Mouse (Mus musculus): ENCODE data around the gene Pgrmc2. TPM values are rescaled to one million over a fixed set of nuclear protein-coding genes. Genes with fewer than 3 reads are reported as not detected.

Pgrmc2 gene
- polyA plus RNA-seq (2015; fragmentation: Nextera tagmentation; extraction: Ambion mirVana), result 26.7 and 30.3 TPM in 2 replicates

DNA sequence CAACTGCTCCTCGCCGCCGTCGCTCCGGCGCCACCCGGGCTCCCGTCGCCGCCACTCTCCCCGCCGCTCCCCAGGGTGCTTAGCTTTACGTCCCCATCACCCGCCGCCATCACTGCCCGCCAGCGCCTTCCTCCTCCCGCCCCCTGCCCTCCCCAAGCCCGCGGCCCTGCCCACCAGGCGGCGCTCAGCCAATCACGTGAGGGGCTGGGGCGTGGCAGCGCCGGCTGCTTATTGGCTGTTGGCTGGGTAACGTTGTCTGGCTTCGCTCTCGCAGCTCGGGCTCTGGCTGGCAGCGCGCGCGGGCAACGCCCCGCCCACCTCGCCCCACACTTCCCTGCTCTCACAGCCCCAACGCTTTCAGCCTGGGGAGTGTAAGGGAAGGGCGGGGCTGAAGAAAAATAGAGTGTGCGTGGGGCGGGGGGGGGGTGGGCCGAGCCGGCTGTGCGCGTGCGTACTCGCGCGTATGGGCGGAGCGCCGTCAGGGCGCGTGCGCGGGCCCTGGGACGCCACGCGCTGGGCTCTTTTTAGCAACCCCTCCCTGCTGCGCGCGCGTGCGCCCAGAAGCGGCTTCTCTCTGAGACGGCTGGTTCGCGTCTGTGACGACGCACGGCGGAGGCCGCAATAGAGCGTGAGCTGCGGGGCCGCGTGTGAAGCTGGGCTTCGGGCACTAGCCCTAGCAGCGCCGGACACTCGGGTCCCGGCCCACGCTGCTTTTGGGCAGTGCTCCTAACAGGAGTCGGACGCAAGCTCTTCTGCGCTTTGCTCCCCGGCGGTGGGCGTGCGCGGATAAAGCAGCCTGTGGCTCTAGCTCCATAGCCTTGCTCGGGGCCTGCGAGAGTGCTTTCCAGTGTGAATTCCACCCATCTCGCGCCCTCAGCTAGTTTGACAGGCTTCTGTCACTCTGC lies at the start of gene Pgrmc2:
Pgrmc2 (minus strand) TSS at position 162 of the 905 bp plus-strand sequence.
- Histone ChIP-seq H3K4me2 (peak within 1 kb of the TSS; percentile 85), H3K27me3 (replicated peaks) (no peaks in the 10 kb centered on the region), H3K4me3 (peak within 1 kb of the TSS; percentile 96), H3K9ac (peak within 1 kb of the TSS; percentile 84), H3K27ac (peak within 1 kb of the TSS; percentile 95), H3K36me3 (replicated peaks) (no peaks in the 10 kb centered on the region), H3K9me3 (no peaks in the 10 kb centered on the region), H3K4me1 (peaks cover 23% of the 10 kb centered on the region)
- peak; percentile 99 for ATAC-seq (replicated peaks)
- WGBS, result under 1% methylated on average over 95 of the region's 95 CpGs

DNA sequence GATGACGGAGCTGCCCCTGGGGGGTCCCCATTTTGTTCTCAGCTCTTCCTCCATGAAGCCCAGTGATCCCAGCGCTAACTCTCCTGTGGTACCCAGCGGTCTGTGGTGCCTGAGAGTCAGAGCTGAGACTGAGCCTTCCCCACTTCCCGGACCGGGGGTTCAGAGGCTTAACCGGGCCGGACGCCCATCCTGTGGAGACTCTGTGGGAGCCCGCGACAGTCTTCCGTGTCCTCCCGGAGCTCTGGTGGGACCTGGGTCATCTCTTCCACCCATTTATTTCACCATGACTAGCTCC lies 41.1 kb upstream of the Pgrmc2 start:
- peak overlapping the region; percentile 34 for H3K4me2 ChIP-seq
- peaks cover 4% of the 10 kb centered on the region; the same call in 1 of the 2 replicates for H3K4me1 ChIP-seq
- no peaks in the 10 kb centered on the region for H3K27me3 ChIP-seq (replicated peaks)
- H3K4me3 ChIP-seq, result no peak overlapping the region
- WGBS, result 13% methylated on average over 12 of the region's 12 CpGs
- no peak for ATAC-seq (replicated peaks)
- H3K27ac ChIP-seq, result no peak overlapping the region
- no peak overlapping the region for H3K9ac ChIP-seq
- no peaks in the 10 kb centered on the region for H3K9me3 ChIP-seq
- H3K36me3 ChIP-seq (replicated peaks), result no peaks in the 10 kb centered on the region

DNA sequence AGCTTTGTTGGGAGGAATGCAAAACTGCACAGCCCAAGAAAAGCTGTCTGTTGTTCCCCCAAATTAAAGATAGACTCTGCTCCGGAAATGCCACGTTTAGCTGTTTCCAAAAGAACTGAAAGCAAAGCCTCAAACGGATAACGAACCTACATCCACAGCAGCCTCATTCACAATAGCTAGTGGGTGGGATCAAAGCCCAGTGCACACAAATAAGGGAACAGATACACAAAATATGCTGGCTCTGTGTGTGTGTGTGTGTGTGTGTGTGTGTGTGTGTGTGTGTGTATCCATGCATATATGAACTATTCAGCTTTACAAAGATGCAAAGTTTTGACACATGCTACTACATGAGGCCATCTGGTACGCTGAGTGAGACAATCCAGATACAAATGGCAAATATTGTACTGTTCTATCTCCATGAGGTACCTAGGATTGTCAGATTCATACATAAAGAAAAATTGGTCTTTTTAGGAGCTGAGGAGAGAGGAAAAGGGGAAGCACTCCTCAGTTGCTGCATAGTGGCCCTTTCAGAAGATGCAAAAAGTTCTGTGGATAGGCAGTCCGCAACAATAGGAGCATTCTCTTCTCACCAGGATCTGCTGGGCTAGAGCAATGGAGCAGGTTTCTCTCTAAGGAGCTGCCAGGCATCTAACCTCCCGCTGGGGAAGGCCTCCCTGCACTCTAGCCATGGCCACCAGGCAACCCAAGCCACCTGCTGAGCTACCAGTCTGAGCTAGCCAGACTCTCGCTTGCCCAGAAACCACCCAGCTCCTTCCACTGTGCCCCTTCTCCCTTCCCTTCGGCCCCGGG lies 40.5 kb upstream of the Pgrmc2 start:
- Histone ChIP-seq H3K4me2 (peak overlapping the region; percentile 34), H3K36me3 (replicated peaks) (no peaks in the 10 kb centered on the region), H3K27me3 (replicated peaks) (no peaks in the 10 kb centered on the region), H3K9ac (no peak overlapping the region), H3K27ac (no peak overlapping the region), H3K9me3 (no peaks in the 10 kb centered on the region), H3K4me3 (no peak overlapping the region), H3K4me1 (peaks cover 4% of the 10 kb centered on the region; the same call in 1 of the 2 replicates)
- ATAC-seq (replicated peaks), result no peak; the same call in 1 of the 2 replicates
- 25% methylated on average over 10 of the region's 10 CpGs for WGBS

DNA sequence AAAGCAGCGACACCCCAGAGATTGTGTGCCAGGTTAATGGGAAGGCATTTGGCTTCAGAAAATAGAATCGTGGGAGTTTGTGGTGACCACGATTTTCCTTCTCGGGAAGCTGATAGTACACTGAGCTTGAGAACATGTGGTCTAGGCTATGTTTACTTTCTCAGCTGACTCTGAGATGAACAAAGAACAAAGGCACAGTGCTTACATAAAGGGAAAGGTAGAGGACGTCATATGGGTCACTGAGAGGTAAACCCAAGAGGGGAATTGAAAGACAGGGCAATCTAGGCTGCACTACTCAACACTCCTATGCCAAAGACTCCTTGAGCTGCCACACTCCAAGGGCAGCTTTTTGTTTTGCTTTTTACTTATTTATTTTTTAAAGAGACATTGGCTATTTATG lies 35.3 kb upstream of the Pgrmc2 start:
- Histone ChIP-seq H3K36me3 (replicated peaks) (no peaks in the 10 kb centered on the region), H3K9ac (no peak overlapping the region), H3K27ac (no peak overlapping the region), H3K4me2 (no peak overlapping the region), H3K27me3 (replicated peaks) (no peaks in the 10 kb centered on the region), H3K9me3 (no peaks in the 10 kb centered on the region), H3K4me1 (no peaks in the 10 kb centered on the region; the same call in 1 of the 2 replicates), H3K4me3 (no peak overlapping the region)
- ATAC-seq (replicated peaks), result no peak
- 79% methylated on average over 5 of the region's 5 CpGs for WGBS

DNA sequence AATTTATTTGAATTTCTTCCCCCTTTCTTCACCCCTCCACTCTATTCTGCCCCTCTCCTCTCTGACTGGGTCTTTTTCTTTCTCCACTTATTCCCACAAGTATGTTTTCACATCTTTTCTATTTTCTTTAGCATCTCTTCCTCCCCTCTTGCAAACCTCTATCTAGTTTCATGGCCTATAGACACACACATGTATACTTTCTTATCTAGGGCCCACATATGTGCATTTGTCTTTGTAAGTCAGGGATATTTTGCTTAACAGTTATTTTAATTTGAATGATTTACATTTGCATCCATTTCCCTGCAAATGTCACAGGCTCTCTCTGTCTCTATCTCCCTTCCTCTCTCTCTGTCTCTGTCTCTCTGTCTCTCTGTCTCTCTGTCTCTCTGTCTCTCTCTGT lies 34.6 kb upstream of the Pgrmc2 start:
- ATAC-seq (replicated peaks), result no peak
- Histone ChIP-seq H3K9me3 (no peaks in the 10 kb centered on the region), H3K36me3 (replicated peaks) (no peaks in the 10 kb centered on the region), H3K4me2 (no peak overlapping the region), H3K9ac (no peak overlapping the region), H3K27me3 (replicated peaks) (no peaks in the 10 kb centered on the region), H3K27ac (no peak overlapping the region), H3K4me1 (no peaks in the 10 kb centered on the region), H3K4me3 (no peak overlapping the region)

DNA sequence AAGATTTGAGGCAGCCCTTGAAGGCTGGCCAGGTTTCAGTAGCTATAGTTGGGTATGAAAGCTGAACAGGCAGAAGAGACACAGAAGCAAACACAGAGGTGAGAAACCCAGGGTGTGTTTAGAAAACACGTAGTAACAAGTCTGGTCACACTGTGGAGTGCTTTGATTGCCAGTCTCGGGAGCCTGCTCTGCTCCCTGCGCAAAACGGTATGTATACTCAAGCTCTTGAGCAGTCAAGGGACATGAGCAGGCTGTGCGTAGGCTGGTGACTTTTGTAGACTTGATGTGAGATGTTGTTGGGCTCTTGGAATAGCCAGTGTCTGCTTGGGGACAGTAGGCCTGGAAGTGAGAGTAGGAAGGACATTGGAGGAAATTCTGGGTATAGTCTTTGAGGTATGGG lies 30.3 kb upstream of the Pgrmc2 start:
- Histone ChIP-seq H3K27ac (no peak overlapping the region), H3K4me2 (no peak overlapping the region), H3K36me3 (replicated peaks) (no peaks in the 10 kb centered on the region), H3K9ac (no peak overlapping the region), H3K4me3 (no peak overlapping the region), H3K4me1 (no peaks in the 10 kb centered on the region), H3K27me3 (replicated peaks) (no peaks in the 10 kb centered on the region), H3K9me3 (no peaks in the 10 kb centered on the region)
- WGBS, result 89% methylated on average over 5 of the region's 5 CpGs
- ATAC-seq (replicated peaks), result no peak

DNA sequence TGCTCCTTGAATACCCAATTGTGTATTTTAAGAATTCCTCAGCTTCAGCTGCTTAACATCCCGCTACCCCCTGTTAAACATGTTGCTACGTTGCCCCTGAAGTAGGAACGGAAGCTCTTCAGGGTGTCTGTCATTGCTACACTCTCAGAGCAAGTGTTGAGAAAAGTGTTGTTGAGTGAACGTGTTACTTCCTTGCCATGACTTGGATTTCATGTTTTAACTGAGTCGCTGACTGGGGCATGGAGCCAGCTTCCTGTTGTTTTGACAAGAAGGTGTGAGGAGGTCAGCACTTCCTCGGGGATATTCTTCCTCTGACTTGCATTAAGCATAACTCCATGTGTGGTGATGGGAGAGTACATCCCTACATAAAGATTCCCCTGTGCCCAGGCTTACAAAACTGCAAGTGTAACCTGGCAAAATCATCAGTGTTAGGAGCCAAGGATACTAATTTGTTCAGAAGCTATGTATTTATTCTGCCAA lies 25.5 kb upstream of the Pgrmc2 start:
- H3K27me3 ChIP-seq (replicated peaks), result no peaks in the 10 kb centered on the region
- no peak overlapping the region for H3K4me3 ChIP-seq
- no peaks in the 10 kb centered on the region for H3K36me3 ChIP-seq (replicated peaks)
- H3K4me2 ChIP-seq, result no peak overlapping the region
- no peaks in the 10 kb centered on the region for H3K4me1 ChIP-seq
- ATAC-seq (replicated peaks), result no peak
- WGBS, result 67% methylated on average over 6 of the region's 6 CpGs
- H3K9ac ChIP-seq, result no peak overlapping the region
- no peaks in the 10 kb centered on the region for H3K9me3 ChIP-seq
- H3K27ac ChIP-seq, result no peak overlapping the region

DNA sequence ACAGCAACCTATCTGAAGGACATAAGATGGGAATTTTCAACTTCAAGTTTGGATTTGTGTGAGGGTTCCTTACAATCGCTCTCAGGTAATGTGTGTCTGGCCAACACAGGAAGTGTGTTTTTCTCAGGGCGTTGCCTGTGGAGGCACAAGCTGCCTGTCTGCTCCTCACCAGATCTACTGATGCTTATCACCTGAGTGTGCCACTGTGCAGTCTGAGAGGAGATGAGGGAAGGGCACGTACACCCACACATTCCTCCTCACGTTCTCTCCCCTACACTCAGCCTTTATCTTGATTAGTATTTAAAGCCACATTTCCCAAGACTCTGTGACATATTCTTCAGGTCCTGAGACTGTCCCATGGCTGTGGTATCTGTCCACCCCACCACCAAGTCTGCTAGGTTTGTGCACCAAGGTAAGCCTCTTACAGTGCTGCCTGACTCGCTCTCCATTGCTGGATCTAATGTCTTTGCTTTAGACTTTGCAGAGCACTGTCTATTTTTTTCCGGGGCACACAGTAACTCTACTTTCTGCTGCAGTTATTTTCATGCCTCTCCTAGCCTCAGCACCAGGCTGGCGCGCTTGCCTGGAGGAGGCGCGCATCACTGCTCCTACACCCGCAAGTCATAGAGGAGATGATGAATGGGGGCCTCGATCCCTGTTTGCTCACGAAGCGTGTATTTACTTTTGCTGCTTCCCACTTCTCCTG lies 24.9 kb upstream of the Pgrmc2 start:
- H3K27ac ChIP-seq, result no peak overlapping the region
- WGBS, result 77% methylated on average over 14 of the region's 14 CpGs
- no peaks in the 10 kb centered on the region for H3K36me3 ChIP-seq (replicated peaks)
- ATAC-seq (replicated peaks), result no peak
- H3K9me3 ChIP-seq, result no peaks in the 10 kb centered on the region
- no peak overlapping the region for H3K4me2 ChIP-seq
- H3K4me1 ChIP-seq, result no peaks in the 10 kb centered on the region
- H3K27me3 ChIP-seq (replicated peaks), result no peaks in the 10 kb centered on the region
- no peak overlapping the region for H3K9ac ChIP-seq
- H3K4me3 ChIP-seq, result no peak overlapping the region

DNA sequence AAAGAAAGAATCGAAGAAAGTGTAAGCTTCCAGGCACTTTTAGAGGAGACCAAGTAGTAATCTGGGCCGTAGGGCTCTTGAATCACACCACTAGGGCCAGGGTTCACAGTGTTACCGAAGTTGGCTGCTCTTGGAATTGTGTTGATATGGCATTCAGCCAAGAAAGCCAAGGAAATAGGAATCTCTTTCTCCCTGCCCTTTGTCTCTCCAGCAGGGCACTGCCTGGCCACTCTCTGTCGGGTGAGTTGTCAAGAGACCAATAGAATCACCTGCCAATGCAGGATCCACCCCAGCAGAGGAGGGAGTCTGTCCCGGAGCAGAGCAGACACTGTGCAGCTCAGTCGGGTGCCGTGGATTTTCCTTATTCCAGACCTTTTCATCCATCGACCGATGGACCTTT lies 19.1 kb upstream of the Pgrmc2 start:
- no peaks in the 10 kb centered on the region for H3K36me3 ChIP-seq (replicated peaks)
- no peak overlapping the region for H3K9ac ChIP-seq
- H3K27me3 ChIP-seq (replicated peaks), result no peaks in the 10 kb centered on the region
- no peaks in the 10 kb centered on the region for H3K4me1 ChIP-seq
- no peak overlapping the region for H3K4me2 ChIP-seq
- no peak for ATAC-seq (replicated peaks)
- H3K27ac ChIP-seq, result no peak overlapping the region
- no peak overlapping the region for H3K4me3 ChIP-seq
- WGBS, result 88% methylated on average over 9 of the region's 9 CpGs
- H3K9me3 ChIP-seq, result no peaks in the 10 kb centered on the region

DNA sequence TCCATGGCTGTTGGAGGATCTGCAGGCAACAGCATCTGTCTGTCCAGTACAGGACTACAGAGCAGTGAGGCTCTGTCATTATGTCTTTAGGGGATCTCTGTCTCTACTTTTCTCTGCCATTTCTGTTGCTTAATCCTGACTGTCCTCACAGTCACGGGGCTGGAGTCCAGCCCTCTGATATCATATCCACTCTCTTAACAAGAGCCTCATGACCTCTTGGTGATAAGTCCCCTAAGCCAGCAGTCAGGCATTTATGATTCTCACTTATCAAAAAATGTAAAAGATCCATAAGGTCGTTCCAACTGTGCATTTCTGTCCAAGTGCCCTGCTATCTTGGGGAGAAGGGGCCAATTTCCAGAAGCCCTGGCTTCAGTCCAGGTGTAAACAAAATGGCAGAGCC lies 17.3 kb upstream of the Pgrmc2 start:
- WGBS, result 72% methylated on average over 2 of the region's 2 CpGs
- H3K36me3 ChIP-seq (replicated peaks), result no peaks in the 10 kb centered on the region
- no peak overlapping the region for H3K4me3 ChIP-seq
- no peaks in the 10 kb centered on the region for H3K4me1 ChIP-seq
- no peak for ATAC-seq (replicated peaks)
- H3K9ac ChIP-seq, result no peak overlapping the region
- no peaks in the 10 kb centered on the region for H3K9me3 ChIP-seq
- H3K27ac ChIP-seq, result no peak overlapping the region
- H3K27me3 ChIP-seq (replicated peaks), result no peaks in the 10 kb centered on the region
- H3K4me2 ChIP-seq, result no peak overlapping the region

DNA sequence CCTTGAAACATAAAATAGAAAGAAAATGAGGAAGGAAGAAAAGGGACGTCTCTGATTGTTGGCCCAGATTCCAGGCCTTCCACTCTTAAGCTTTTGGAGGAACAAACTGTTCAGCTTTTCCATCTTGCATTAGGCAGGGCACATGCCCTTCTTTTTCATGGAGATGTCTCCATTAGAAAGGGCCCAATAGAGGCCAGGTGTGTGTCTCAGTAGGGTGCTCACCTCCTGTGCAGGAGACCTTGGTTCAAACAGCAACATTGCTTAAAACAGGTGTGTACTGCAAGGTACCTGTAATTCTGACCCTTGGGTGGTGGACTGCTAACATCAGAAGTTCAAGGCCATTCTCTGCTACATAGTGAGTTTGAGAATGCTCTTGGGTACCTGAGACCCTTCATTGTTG lies 16.8 kb upstream of the Pgrmc2 start:
- H3K4me1 ChIP-seq, result no peaks in the 10 kb centered on the region
- no peaks in the 10 kb centered on the region for H3K9me3 ChIP-seq
- H3K4me3 ChIP-seq, result no peak overlapping the region
- H3K36me3 ChIP-seq (replicated peaks), result no peaks in the 10 kb centered on the region
- no peak overlapping the region for H3K27ac ChIP-seq
- H3K4me2 ChIP-seq, result no peak overlapping the region
- H3K9ac ChIP-seq, result no peak overlapping the region
- H3K27me3 ChIP-seq (replicated peaks), result no peaks in the 10 kb centered on the region
- WGBS, result 62% methylated on average over 1 of the region's 1 CpGs
- ATAC-seq (replicated peaks), result no peak

DNA sequence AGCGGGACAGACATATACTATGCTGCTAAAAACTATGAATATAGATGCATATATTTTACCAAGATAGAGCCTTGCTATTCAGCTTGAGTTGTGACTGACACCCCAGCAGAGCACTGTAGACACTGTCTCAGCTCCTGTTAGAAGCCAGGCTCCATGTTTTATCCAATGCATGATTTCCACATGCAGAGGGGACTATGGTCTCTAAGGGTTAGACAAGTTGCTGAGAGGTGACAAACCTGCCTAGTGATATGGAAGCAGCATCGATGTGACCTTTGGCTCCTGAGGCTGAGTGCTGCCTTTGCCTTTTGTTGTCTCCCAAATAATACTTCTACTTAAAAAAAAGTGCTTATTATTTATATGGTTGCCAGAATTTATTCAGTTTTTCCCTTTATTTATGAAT lies 10.4 kb upstream of the Pgrmc2 start:
- Histone ChIP-seq H3K27me3 (replicated peaks) (no peaks in the 10 kb centered on the region), H3K27ac (no peak overlapping the region), H3K9me3 (no peaks in the 10 kb centered on the region), H3K4me2 (no peak overlapping the region), H3K4me1 (no peaks in the 10 kb centered on the region), H3K9ac (no peak overlapping the region), H3K4me3 (no peak overlapping the region), H3K36me3 (replicated peaks) (no peaks in the 10 kb centered on the region)
- no peak for ATAC-seq (replicated peaks)
- 96% methylated on average over 2 of the region's 2 CpGs for WGBS
